Mouse (Mus musculus) brain, embryonic 14.5 days (tissue): ENCODE data around the gene Rbm20.

Source experiments
- CTCF ChIP-seq: fragments of 200-500 bp; IDR thresholded peaks from 2 replicates; pipeline ENCODE4 v1.5.1; 2012; ENCODE audit warnings: inconsistent platforms, mild to moderate bottlenecking, moderate library complexity, borderline replicate concordance; ENCODE audit not compliant: insufficient read depth, insufficient read length; ENCODE audit errors: extremely low read depth
- POLR2A ChIP-seq: fragments of 200-500 bp; IDR thresholded peaks from 2 replicates; pipeline ENCODE4 v1.6.1; 2012; ENCODE audit warnings: mild to moderate bottlenecking, inconsistent platforms, borderline replicate concordance; ENCODE audit not compliant: poor library complexity, insufficient read depth, insufficient read length, severe bottlenecking; ENCODE audit errors: extremely low read depth

- TF ChIP-seq CTCF (no peak), POLR2A (no peak)
These were observed 103.9 kb downstream of the Rbm20 start for GRCm38 (mm10) chr19:53780752-53781602.
